Mouse (Mus musculus): ENCODE results near the gene Nck2.

DNA sequence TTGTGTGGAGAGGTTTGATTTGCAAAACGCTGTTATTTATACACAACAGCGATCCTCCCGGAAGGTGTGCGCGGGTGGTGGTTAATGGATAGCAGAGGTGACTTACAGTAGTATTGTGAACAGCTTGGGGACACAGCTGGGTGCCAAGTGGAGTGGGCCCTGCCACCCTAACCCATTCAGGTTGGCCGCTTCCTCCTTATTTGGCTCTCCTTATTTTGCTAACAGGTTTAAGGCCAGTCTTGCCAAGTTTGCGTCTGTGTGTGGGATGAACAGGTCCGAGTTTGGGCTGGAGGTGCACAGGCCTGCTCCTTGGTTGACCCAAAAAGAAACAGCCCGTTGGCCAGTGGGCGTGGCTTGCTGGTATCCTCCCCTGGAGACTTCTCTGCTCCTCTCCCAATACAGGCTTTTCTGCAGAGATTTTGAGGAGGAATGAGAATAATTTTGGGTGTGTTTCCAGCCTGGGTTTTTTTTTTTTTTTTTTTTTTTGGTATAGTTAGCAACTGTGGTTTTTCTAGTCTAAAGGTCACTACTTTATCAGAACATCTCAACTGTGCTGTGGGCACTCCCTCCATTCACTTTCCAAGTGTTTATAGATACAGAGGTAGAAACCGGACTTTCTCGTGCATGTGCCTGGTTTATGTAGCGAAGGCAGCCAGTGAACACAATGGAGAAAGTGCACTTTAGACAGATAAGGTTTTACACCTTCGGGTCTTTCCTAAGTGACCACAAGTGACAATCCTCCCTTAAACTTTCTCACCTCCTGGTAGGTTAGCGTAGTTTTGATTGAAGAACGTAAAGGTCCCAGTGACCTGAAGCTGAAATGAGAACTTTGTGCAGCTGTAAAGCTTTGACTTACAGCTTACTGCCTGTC lies 2.6 kb downstream of the Nck2 start:
- no peak for TF ChIP-seq POLR2A (IDR thresholded peaks at IDR 0.05; ENCODE audit: insufficient read depth, low read depth, low read length)
- no peak for TF ChIP-seq EP300 (IDR thresholded peaks at IDR 0.05; ENCODE audit: insufficient read depth, low read depth, low read length)

Data from heart, adult 2 months (tissue).